In genomic region chr13:51842773-51843172, GRCm38 (mm10) we compare ENCODE assay signal across 7 mouse cellular contexts. TPM values are rescaled to one million over a fixed set of nuclear protein-coding genes. Genes with fewer than 3 reads are reported as not detected.
DNase-seq lines count a peak whose midpoint lies in the region; ATAC-seq lines count a peak whose summit lies in the region.

No protein-coding gene starts in this region.

- no peak overlapping the region for H3K9ac ChIP-seq in limb, embryonic 15.5 days

- ATAC-seq in limb, embryonic 15.5 days (ENCODE audit: insufficient number of reproducible peaks, low FRiP score, low TSS enrichment, low read depth): no peak

- peaks cover 31% of the 10 kb centered on the region for H3K27me3 ChIP-seq in heart, embryonic 10.5 days (ENCODE audit: insufficient read depth, poor library complexity, severe bottlenecking)
- H3K27me3 ChIP-seq in limb, embryonic 15.5 days: peaks cover 13% of the 10 kb centered on the region

- H3K4me2 ChIP-seq in limb, embryonic 15.5 days: peak overlapping the region; percentile 33

- H3K27ac ChIP-seq in heart, embryonic 10.5 days: peak overlapping the region; percentile 84
- no peak overlapping the region for H3K27ac ChIP-seq in limb, embryonic 15.5 days

- DNase-seq in thymus, postnatal 14 days: peak; percentile 26
- DNase-seq in thymus, adult 18-20 months: no peak
- DNase-seq in heart, embryonic 10.5 days (ENCODE audit: low spot score): no peak
- DNase-seq in testis, postnatal 14 days (ENCODE audit: low spot score): no peak
- no peak for DNase-seq in left cerebral cortex, postnatal 4 days
- no peak for DNase-seq in thymus, postnatal 0 days (ENCODE audit: low spot score)

- peak overlapping the region; percentile 47 for H3K4me3 ChIP-seq in heart, embryonic 10.5 days
- no peak overlapping the region for H3K4me3 ChIP-seq in limb, embryonic 15.5 days

- intact Hi-C loops in left cerebral cortex, postnatal 4 days (cut with DNase I): loop anchor here (2.0 kb wide), 1 partner anchor 380 kb away; no protein-coding TSS in a partner anchor

- peaks cover 41% of the 10 kb centered on the region for H3K4me1 ChIP-seq in heart, embryonic 10.5 days
- peaks cover 42% of the 10 kb centered on the region for H3K4me1 ChIP-seq in limb, embryonic 15.5 days

- 11% methylated on average over 12 of the region's 12 CpGs for WGBS in heart, embryonic 10.5 days
- 10% methylated on average over 12 of the region's 12 CpGs for WGBS in limb, embryonic 15.5 days

- 0 out of 2 replicates have a peak, but pooled peaks cover under 1% of the 10 kb centered on the region for H3K36me3 ChIP-seq in heart, embryonic 10.5 days
- H3K36me3 ChIP-seq in limb, embryonic 15.5 days: no peaks in the 10 kb centered on the region

- no peaks in the 10 kb centered on the region for H3K9me3 ChIP-seq in heart, embryonic 10.5 days
- no peaks in the 10 kb centered on the region for H3K9me3 ChIP-seq in limb, embryonic 15.5 days

RNA-seq across cellular contexts. Expression of gene Gadd45g, which starts 3.7 kb away (rescaled TPM):
- 53.3 and 61.0 TPM in 2 replicates for polyA plus RNA-seq in heart, embryonic 10.5 days (2016; fragmentation: Nextera tagmentation; extraction: Ambion mirVana)
- polyA plus RNA-seq in limb, embryonic 15.5 days (2015; fragmentation: Nextera tagmentation; extraction: Ambion mirVana): 61.7 and 77.7 TPM in 2 replicates
- 10 to 100 TPM in 1 of 2 experiments, 1 to 10 TPM in 1; 8.6 to 11.0 TPM for total RNA-seq in left cerebral cortex, postnatal 4 days (2021)
- 14.2 and 16.1 TPM in 2 replicates for polyA plus RNA-seq in thymus, postnatal 0 days (2015; fragmentation: Nextera tagmentation; extraction: Ambion mirVana)

RNA-seq across cellular contexts. Expression of gene Sema4d, which starts 49.2 kb away (rescaled TPM):
- polyA plus RNA-seq in heart, embryonic 10.5 days (2016; fragmentation: Nextera tagmentation; extraction: Ambion mirVana): 8.7 and 13.1 TPM in 2 replicates
- polyA plus RNA-seq in limb, embryonic 15.5 days (2015; fragmentation: Nextera tagmentation; extraction: Ambion mirVana): 7.1 and 8.0 TPM in 2 replicates
- 10 to 100 TPM; 53.9 to 62.5 TPM for total RNA-seq in left cerebral cortex, postnatal 4 days (2021)
- 55.9 and 58.5 TPM in 2 replicates for polyA plus RNA-seq in thymus, postnatal 0 days (2015; fragmentation: Nextera tagmentation; extraction: Ambion mirVana)
